Mouse (Mus musculus) ES-E14 (cell line): ENCODE results near the gene Olfr694. TPM values are rescaled to one million over a fixed set of nuclear protein-coding genes. Genes with fewer than 3 reads are reported as not detected.
"Not testable (repeated sequence)": the region's sequence is repeated elsewhere in the genome, so short reads cannot be mapped to it uniquely, and the experiment has no call there.

Experiments
- DNase-seq: peaks from one replicate; pipeline ENCODE4 v3.0.0-alpha.2; 2013; ENCODE audit warnings: low read depth, low spot score
- H3K27ac ChIP-seq: 2 replicates; pipeline ENCODE4 v1.5.1; 2012; ENCODE audit warnings: low read depth, mild to moderate bottlenecking, low read length, moderate library complexity, mixed read lengths; ENCODE audit not compliant: poor library complexity, insufficient read depth, severe bottlenecking
- H3K36me3 ChIP-seq: 2 replicates; pipeline ENCODE4 v1.6.1; 2012; ENCODE audit warnings: mild to moderate bottlenecking, low read length, moderate library complexity, mixed read lengths; ENCODE audit not compliant: control insufficient read depth, poor library complexity, insufficient read depth, severe bottlenecking
- H3K4me1 ChIP-seq, 2 experiments: fragments of 150-350 bp in 1 of 2; sonication (generic) in 1 of 2; 2 replicates each; pipeline ENCODE4 v1.6.1; 2012; ENCODE audit warnings: low read length in 2 of 2, mild to moderate bottlenecking in 1 of 2, mixed read lengths in 1 of 2; ENCODE audit not compliant: control insufficient read depth in 2 of 2, insufficient read depth in 2 of 2, poor library complexity in 1 of 2
- H3K4me3 ChIP-seq, 2 experiments: fragments of 150-350 bp in 1 of 2; sonication (generic) in 1 of 2; 2 replicates each; pipeline ENCODE4 v1.5.1; 2012; ENCODE audit warnings: low read length in 2 of 2, low read depth in 1 of 2, mild to moderate bottlenecking in 1 of 2, mixed read lengths in 1 of 2; ENCODE audit not compliant: insufficient read depth in 1 of 2, poor library complexity in 1 of 2, severe bottlenecking in 1 of 2
- H3K9ac ChIP-seq: 2 replicates; pipeline ENCODE4 v1.6.1; 2012; ENCODE audit warnings: low read depth, mild to moderate bottlenecking, low read length, mixed read lengths; ENCODE audit not compliant: poor library complexity, insufficient read depth, severe bottlenecking
- H3K9me3 ChIP-seq: fragments of 150-350 bp; sonication (generic); 2 replicates; pipeline ENCODE4 v1.6.1; 2012; ENCODE audit warnings: low read depth, mild to moderate bottlenecking, low read length; ENCODE audit not compliant: control insufficient read depth, insufficient read depth
- CHD2 ChIP-seq: IDR thresholded peaks from 2 replicates; pipeline ENCODE4 v1.6.1; 2014; ENCODE audit warnings: mild to moderate bottlenecking, low read depth, low read length, inconsistent platforms
- HCFC1 ChIP-seq: IDR thresholded peaks from 2 replicates; pipeline ENCODE4 v1.6.1; 2012; ENCODE audit warnings: low read length, inconsistent platforms, borderline replicate concordance; ENCODE audit not compliant: insufficient read depth
- MAFK ChIP-seq: IDR thresholded peaks from 2 replicates; pipeline ENCODE4 v1.6.1; 2014; ENCODE audit warnings: mild to moderate bottlenecking, low read depth, low read length, inconsistent platforms; ENCODE audit not compliant: insufficient read depth
- ZC3H11A ChIP-seq: IDR thresholded peaks from 2 replicates; pipeline ENCODE4 v1.6.1; 2012; ENCODE audit warnings: low read depth, mild to moderate bottlenecking, inconsistent platforms, low read length, borderline replicate concordance
- ZNF384 ChIP-seq: IDR thresholded peaks from 2 replicates; pipeline ENCODE4 v1.6.1; 2012; ENCODE audit warnings: low read depth, low read length, inconsistent platforms
- in situ Hi-C, 2 experiments: fragments of 600-800 bp; cut with MboI; formaldehyde crosslinking; loops; one replicate each; pipeline ENCODE4 v1.15.1; 2025; ENCODE audit warnings: low sequenced_read_pairs in 2 of 2, inconsistent platforms in 1 of 2; ENCODE audit not compliant: unreplicated experiment in 2 of 2
- total RNA-seq: library from RNA; depleted of rRNA; stranded (reverse); fragments of 300-350 nt; gene quantifications from 2 replicates; pipeline ENCODE4 v1.2.3, GENCODE M21; 2012

Gene Olfr694
- total RNA-seq, 1 experiment, result not detected

GRCm38 (mm10) chr7:106711463-106711862 is 19.8 kb upstream of the Olfr694 start:
- Histone ChIP-seq H3K9ac (no peak overlapping the region), H3K9me3 (no peaks in the 10 kb centered on the region), H3K4me1 (no peaks in the 10 kb centered on the region), H3K36me3 (no peaks in the 10 kb centered on the region), H3K4me3 (no peak overlapping the region), H3K27ac (no peak overlapping the region)
- TF ChIP-seq CHD2 (no peak), ZNF384 (no peak), ZC3H11A (no peak), MAFK (no peak), HCFC1 (no peak)
- in situ Hi-C loops, result no loop called here
- no peak for DNase-seq

DNA sequence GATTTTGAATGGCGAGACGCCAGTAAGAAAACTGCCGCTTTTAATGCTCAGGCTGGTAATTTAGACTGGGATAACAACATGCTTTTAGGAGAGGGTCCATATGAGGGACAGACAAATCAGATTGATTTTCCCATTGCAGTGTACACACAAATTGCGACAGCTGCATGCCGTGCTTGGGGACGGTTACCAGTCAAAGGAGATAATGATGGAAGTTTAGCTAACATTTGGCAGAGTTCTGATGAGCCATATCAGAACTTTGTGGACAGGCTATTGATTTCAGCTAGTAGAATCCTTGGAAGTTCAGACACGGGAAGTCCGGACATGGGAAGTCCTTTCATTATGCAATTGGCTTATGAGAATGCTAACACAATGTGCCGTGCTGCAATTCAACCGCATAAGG is 16.1 kb upstream of the Olfr694 start:
- H3K27ac ChIP-seq, H3K9me3 ChIP-seq, H3K4me1 ChIP-seq, H3K36me3 ChIP-seq, H3K4me3 ChIP-seq, in situ Hi-C loops, DNase-seq, H3K9ac ChIP-seq: not testable (repeated sequence)

GRCm38 (mm10) chr7:106696891-106697290 is 5.3 kb upstream of the Olfr694 start:
- Histone ChIP-seq H3K9ac (no peak overlapping the region), H3K4me1 (no peaks in the 10 kb centered on the region), H3K36me3 (no peaks in the 10 kb centered on the region), H3K4me3 (no peak overlapping the region), H3K9me3 (no peaks in the 10 kb centered on the region), H3K27ac (no peak overlapping the region)
- in situ Hi-C loops, result loop anchor here in 1 of 2 experiments (25.0 kb wide), 1 partner anchor 90 kb away; the partner anchor contains the start of gene Olfr699
- DNase-seq, result no peak
- no peak for TF ChIP-seq ZC3H11A
- no peak for TF ChIP-seq ZNF384
- no peak for TF ChIP-seq HCFC1
- no peak for TF ChIP-seq CHD2
- TF ChIP-seq MAFK, result no peak

- no peaks in the 10 kb centered on the region for H3K36me3 ChIP-seq
- H3K9ac ChIP-seq, result no peak overlapping the region
- H3K9me3 ChIP-seq, result no peaks in the 10 kb centered on the region
- H3K27ac ChIP-seq, result no peak overlapping the region
- no peak overlapping the region for H3K4me3 ChIP-seq
- no peak for TF ChIP-seq ZNF384
- in situ Hi-C loops, result loop anchor here in 1 of 2 experiments (25.0 kb wide), 1 partner anchor 94 kb away; the partner anchor contains the start of gene Olfr699
- H3K4me1 ChIP-seq, result no peaks in the 10 kb centered on the region
- no peak for DNase-seq
Measured at GRCm38 (mm10) chr7:106692976-106693375, 1.4 kb upstream of the Olfr694 start.

DNA sequence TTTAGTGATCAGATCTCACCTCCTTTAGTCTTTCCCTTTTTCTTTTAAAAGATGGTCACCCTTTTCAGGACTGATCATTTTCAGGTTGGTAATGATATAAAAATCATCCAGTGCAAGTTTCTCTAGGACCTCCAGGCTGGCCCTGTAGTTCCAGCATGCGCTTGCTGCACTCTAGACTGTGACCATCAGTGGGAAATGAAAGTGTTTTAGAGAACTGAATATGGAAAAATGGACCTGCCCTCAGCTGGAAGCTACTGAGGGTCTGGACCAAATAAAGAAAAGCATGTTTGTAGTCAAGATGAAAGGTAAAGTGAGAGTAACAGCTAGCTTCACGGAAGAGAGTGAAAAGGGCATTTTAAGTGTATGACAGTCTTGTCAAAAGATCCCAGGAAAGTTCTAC is 6.2 kb downstream of the Olfr694 start:
- H3K4me1 ChIP-seq, result no peaks in the 10 kb centered on the region
- no peak overlapping the region for H3K9ac ChIP-seq
- H3K9me3 ChIP-seq, result no peaks in the 10 kb centered on the region
- H3K27ac ChIP-seq, result no peak overlapping the region
- no peaks in the 10 kb centered on the region for H3K36me3 ChIP-seq
- H3K4me3 ChIP-seq, result no peak overlapping the region
- DNase-seq, result no peak
- no peak for TF ChIP-seq ZC3H11A
- TF ChIP-seq MAFK, result no peak
- TF ChIP-seq CHD2, result no peak
- no peak for TF ChIP-seq HCFC1
- no peak for TF ChIP-seq ZNF384
- in situ Hi-C loops, result loop anchor here in 1 of 2 experiments (25.0 kb wide), 1 partner anchor 102 kb away; the partner anchor contains the start of gene Olfr699
